Mouse (Mus musculus): ENCODE results near the gene Cnn2. TPM values are rescaled to one million over a fixed set of nuclear protein-coding genes. Genes with fewer than 3 reads are reported as not detected.
A peak's percentile ranks its signal among the peaks of the same experiment; 100 is the strongest.

The Cnn2 gene
- total and polyA plus RNA-seq, 2 experiments from 2014 or later, result 16.4 to 17.2 TPM

GRCm38 (mm10) chr10:79969124-79969568 is 19.2 kb upstream of the Cnn2 start:
- H3K4me1 ChIP-seq (ENCODE audit: insufficient read depth, low read length), result peaks cover 10% of the 10 kb centered on the region
- 0 out of 2 replicates have a peak, but pooled peaks have one; percentile 33 for ATAC-seq
- 12% methylated on average over 3 of the region's 3 CpGs for WGBS

GRCm38 (mm10) chr10:79970415-79971182 is 17.8 kb upstream of the Cnn2 start, which contains the start of gene Grin3b:
Gene Grin3b (plus strand): TSS chr10:79970715.
- H3K9ac ChIP-seq (replicated peaks; ENCODE audit: low read length), result peak within 1 kb of the TSS; percentile 43
- peak within 1 kb of the TSS; percentile 40 for H3K4me3 ChIP-seq (ENCODE audit: low read length)
- peak within 1 kb of the TSS; percentile 26; the same call in 1 of the 2 replicates for H3K27ac ChIP-seq
- peaks cover 9% of the 10 kb centered on the region; the same call in 1 of the 2 replicates for H3K27me3 ChIP-seq (ENCODE audit: insufficient read depth, low read length)
- peaks cover 22% of the 10 kb centered on the region for H3K36me3 ChIP-seq (ENCODE audit: insufficient read depth, low read length)
- ATAC-seq (peak; percentile 4; the same call in 1 of the 2 replicates), DNase-seq (ENCODE audit: low spot score) (no peak)
- 9% methylated on average over 41 of the region's 47 CpGs for WGBS
- peak within 1 kb of the TSS; percentile 67 for H3K4me2 ChIP-seq (ENCODE audit: low read depth, low read length)
- H3K9me3 ChIP-seq (ENCODE audit: low read length), result no peaks in the 10 kb centered on the region
- H3K4me1 ChIP-seq (ENCODE audit: insufficient read depth, low read length), result peaks cover 10% of the 10 kb centered on the region
- no peak for TF ChIP-seq CTCF (IDR thresholded peaks at IDR 0.05; ENCODE audit: low read depth)

More at GRCm38 (mm10) chr10:79969124-79969568, 19.2 kb upstream of the Cnn2 start:
- Histone ChIP-seq H3K4me3 (ENCODE audit: low read length) (no peak overlapping the region), H3K27ac (peak overlapping the region; percentile 26; the same call in 1 of the 2 replicates), H3K9ac (replicated peaks; ENCODE audit: low read length) (no peak overlapping the region), H3K9me3 (ENCODE audit: low read length) (no peaks in the 10 kb centered on the region), H3K27me3 (ENCODE audit: insufficient read depth, low read length) (peaks cover 9% of the 10 kb centered on the region; the same call in 1 of the 2 replicates), H3K36me3 (ENCODE audit: insufficient read depth, low read length) (peaks cover 35% of the 10 kb centered on the region), H3K4me2 (ENCODE audit: low read depth, low read length) (no peak overlapping the region)
- peak; percentile 43 for TF ChIP-seq CTCF (IDR thresholded peaks at IDR 0.05; ENCODE audit: low read depth)
- peak; percentile 54 for DNase-seq (ENCODE audit: low spot score)

- TF ChIP-seq CTCF (IDR thresholded peaks at IDR 0.05; ENCODE audit: low read depth), result no peak
- peaks cover 9% of the 10 kb centered on the region; the same call in 1 of the 2 replicates for H3K27me3 ChIP-seq (ENCODE audit: insufficient read depth, low read length)
- H3K36me3 ChIP-seq (ENCODE audit: insufficient read depth, low read length), result peaks cover 16% of the 10 kb centered on the region
- peak overlapping the region; percentile 40 for H3K4me3 ChIP-seq (ENCODE audit: low read length)
- no peak overlapping the region for H3K27ac ChIP-seq
- no peak for DNase-seq (ENCODE audit: low spot score)
- 4% methylated on average over 20 of the region's 21 CpGs for WGBS
- H3K4me2 ChIP-seq (ENCODE audit: low read depth, low read length), result peak overlapping the region; percentile 67
- peaks cover 10% of the 10 kb centered on the region for H3K4me1 ChIP-seq (ENCODE audit: insufficient read depth, low read length)
- H3K9ac ChIP-seq (replicated peaks; ENCODE audit: low read length), result peak overlapping the region; percentile 43
- H3K9me3 ChIP-seq (ENCODE audit: low read length), result no peaks in the 10 kb centered on the region
- 0 out of 2 replicates have a peak, but pooled peaks have one; percentile 1 for ATAC-seq
Measured at GRCm38 (mm10) chr10:79971183-79971497, 17.2 kb upstream of the Cnn2 start.

- ATAC-seq (no peak), DNase-seq (ENCODE audit: low spot score) (no peak)
- H3K4me3 ChIP-seq (ENCODE audit: low read length), result no peak overlapping the region
- H3K4me2 ChIP-seq (ENCODE audit: low read depth, low read length), result no peak overlapping the region
- peaks cover 10% of the 10 kb centered on the region for H3K4me1 ChIP-seq (ENCODE audit: insufficient read depth, low read length)
- peaks cover 9% of the 10 kb centered on the region; the same call in 1 of the 2 replicates for H3K27me3 ChIP-seq (ENCODE audit: insufficient read depth, low read length)
- no peak for TF ChIP-seq CTCF (IDR thresholded peaks at IDR 0.05; ENCODE audit: low read depth)
- H3K36me3 ChIP-seq (ENCODE audit: insufficient read depth, low read length), result peaks cover 12% of the 10 kb centered on the region; the same call in 1 of the 2 replicates
- no peak overlapping the region for H3K9ac ChIP-seq (replicated peaks; ENCODE audit: low read length)
- H3K9me3 ChIP-seq (ENCODE audit: low read length), result no peaks in the 10 kb centered on the region
- no peak overlapping the region for H3K27ac ChIP-seq
- WGBS, result 51% methylated on average over 14 of the region's 14 CpGs
Measured at GRCm38 (mm10) chr10:79972831-79973230, 15.6 kb upstream of the Cnn2 start.

- Histone ChIP-seq H3K4me3 (ENCODE audit: low read length) (no peak overlapping the region), H3K4me2 (ENCODE audit: low read depth, low read length) (no peak overlapping the region), H3K27ac (no peak overlapping the region), H3K4me1 (ENCODE audit: insufficient read depth, low read length) (peaks cover 10% of the 10 kb centered on the region), H3K36me3 (ENCODE audit: insufficient read depth, low read length) (peaks cover 23% of the 10 kb centered on the region; the same call in 1 of the 2 replicates), H3K9me3 (ENCODE audit: low read length) (no peaks in the 10 kb centered on the region), H3K27me3 (ENCODE audit: insufficient read depth, low read length) (peaks cover 9% of the 10 kb centered on the region; the same call in 1 of the 2 replicates), H3K9ac (replicated peaks; ENCODE audit: low read length) (no peak overlapping the region)
- no peak for TF ChIP-seq CTCF (IDR thresholded peaks at IDR 0.05; ENCODE audit: low read depth)
- DNase-seq (ENCODE audit: low spot score) (no peak), ATAC-seq (no peak)
- WGBS, result 90% methylated on average over 21 of the region's 21 CpGs
Measured at GRCm38 (mm10) chr10:79974087-79974486, 14.3 kb upstream of the Cnn2 start.

- Histone ChIP-seq H3K27ac (no peak overlapping the region), H3K4me3 (ENCODE audit: low read length) (no peak overlapping the region), H3K9ac (replicated peaks; ENCODE audit: low read length) (no peak overlapping the region), H3K36me3 (ENCODE audit: insufficient read depth, low read length) (peaks cover 24% of the 10 kb centered on the region; the same call in 1 of the 2 replicates), H3K27me3 (ENCODE audit: insufficient read depth, low read length) (peaks cover 9% of the 10 kb centered on the region; the same call in 1 of the 2 replicates), H3K4me1 (ENCODE audit: insufficient read depth, low read length) (peaks cover 8% of the 10 kb centered on the region; the same call in 1 of the 2 replicates), H3K9me3 (ENCODE audit: low read length) (no peaks in the 10 kb centered on the region), H3K4me2 (ENCODE audit: low read depth, low read length) (no peak overlapping the region)
- WGBS, result 89% methylated on average over 8 of the region's 8 CpGs
- no peak for TF ChIP-seq CTCF (IDR thresholded peaks at IDR 0.05; ENCODE audit: low read depth)
- DNase-seq (ENCODE audit: low spot score) (no peak), ATAC-seq (no peak)
Measured at GRCm38 (mm10) chr10:79974668-79975067, 13.7 kb upstream of the Cnn2 start.

Measured in hindbrain, postnatal 0 days (tissue).